Mouse (Mus musculus) midbrain, postnatal 0 days (tissue): Measurements from ENCODE around the gene Plcz1. TPM values are rescaled to one million over a fixed set of nuclear protein-coding genes. Genes with fewer than 3 reads are reported as not detected.

ENCODE experiments used
- ATAC-seq: fragments of 200-750 bp; cut with Nextera tagmentation; 2 replicates; pipeline ENCODE4 v1.8.0; 2017; ENCODE audit warnings: moderate number of reproducible peaks, mild to moderate bottlenecking, moderate TSS enrichment, moderate library complexity; ENCODE audit not compliant: low FRiP score
- DNase-seq: peaks from one replicate; pipeline ENCODE4 v3.0.0-alpha.2; 2015; ENCODE audit warnings: low spot score
- H3K27ac ChIP-seq: fragments of 300-500 bp; sonication (generic); 2 replicates; pipeline ENCODE4 v1.5.1; 2014; ENCODE audit warnings: low read depth, mild to moderate bottlenecking, low read length, mixed read lengths
- H3K27me3 ChIP-seq: fragments of 300-500 bp; sonication (generic); 2 replicates; pipeline ENCODE4 v1.6.1; 2014; ENCODE audit warnings: low read length, control low read depth, mixed read lengths; ENCODE audit not compliant: insufficient read depth
- H3K36me3 ChIP-seq: fragments of 300-500 bp; sonication (generic); 2 replicates; pipeline ENCODE4 v1.6.1; 2014; ENCODE audit warnings: low read length, control low read depth, mixed read lengths; ENCODE audit not compliant: insufficient read depth
- H3K4me1 ChIP-seq: fragments of 300-500 bp; sonication (generic); 2 replicates; pipeline ENCODE4 v1.6.1; 2014; ENCODE audit warnings: mild to moderate bottlenecking, control low read depth, antibody characterized with exemption, low read length, mixed read lengths; ENCODE audit not compliant: insufficient read depth
- H3K4me2 ChIP-seq: fragments of 300-500 bp; sonication (generic); 2 replicates; pipeline ENCODE4 v1.6.1; 2014; ENCODE audit warnings: low read depth, mild to moderate bottlenecking, low read length, mixed read lengths; ENCODE audit not compliant: poor library complexity, severe bottlenecking
- H3K4me3 ChIP-seq: fragments of 300-500 bp; sonication (generic); 2 replicates; pipeline ENCODE4 v1.5.1; 2014; ENCODE audit warnings: low read depth, mild to moderate bottlenecking, low read length, moderate library complexity
- H3K9ac ChIP-seq: fragments of 300-500 bp; sonication (generic); replicated peaks from 2 replicates; pipeline ENCODE4 v1.6.1; 2014; ENCODE audit warnings: mild to moderate bottlenecking, low read length, moderate library complexity, mixed read lengths; ENCODE audit not compliant: poor library complexity, severe bottlenecking
- H3K9me3 ChIP-seq: fragments of 300-500 bp; sonication (generic); 2 replicates; pipeline ENCODE4 v1.6.1; 2016; ENCODE audit warnings: low read length, control low read depth
- CTCF ChIP-seq: IDR thresholded peaks from 2 replicates; pipeline ENCODE4 v1.5.1; 2016; ENCODE audit warnings: antibody characterized with exemption, mild to moderate bottlenecking
- WGBS: fragments of 180-500 bp; shearing (Covaris S2); extraction: QIAGEN DNeasy Blood & Tissue Kit; methylation state at CpG from one replicate; pipeline ENCODE4 v1.1.7; 2014; 5-methylcytosine and 5-hydroxymethylcytosine counted together
- polyA plus RNA-seq: library from polyadenylated mRNA; unstranded; fragments of >200 nt; fragmentation: Nextera tagmentation; extraction: Ambion mirVana; gene quantifications from 2 replicates; pipeline ENCODE4 v1.2.1, GENCODE M21; 2015
- total RNA-seq: library from RNA; depleted of rRNA; stranded (reverse); fragments of >200 nt; gene quantifications from 2 replicates; pipeline ENCODE4 v1.2.3, GENCODE M21; 2014; rRNA removed

Plcz1 gene
- 0.77 TPM in 1 of 2 replicates, not detected in the other for total RNA-seq
- 0.69 and 0.88 TPM in 2 replicates for polyA plus RNA-seq

GRCm38 (mm10) chr6:140041357-140041756 lies at the start of gene Plcz1:
Plcz1 (minus strand) TSS chr6:140041457.
- Histone ChIP-seq H3K4me1 (no peaks in the 10 kb centered on the region), H3K9me3 (no peaks in the 10 kb centered on the region), H3K36me3 (no peaks in the 10 kb centered on the region), H3K9ac (no peak within 1 kb of the TSS), H3K27ac (no peak within 1 kb of the TSS), H3K4me3 (no peak within 1 kb of the TSS), H3K27me3 (no peaks in the 10 kb centered on the region), H3K4me2 (no peak within 1 kb of the TSS)
- ATAC-seq (no peak), DNase-seq (no peak)
- 93% methylated on average over 5 of the region's 5 CpGs for WGBS
- no peak for TF ChIP-seq CTCF

- DNase-seq: no peak
- H3K4me2 ChIP-seq: no peak overlapping the region
- TF ChIP-seq CTCF: no peak
Measured at GRCm38 (mm10) chr6:140089855-140090254, 48.6 kb upstream of the Plcz1 start.

GRCm38 (mm10) chr6:140081739-140082138 lies 40.5 kb upstream of the Plcz1 start:
- TF ChIP-seq CTCF: peak; percentile 36
- Histone ChIP-seq H3K9ac (no peak overlapping the region), H3K4me3 (no peak overlapping the region), H3K4me1 (no peaks in the 10 kb centered on the region), H3K36me3 (no peaks in the 10 kb centered on the region), H3K27me3 (no peaks in the 10 kb centered on the region), H3K4me2 (no peak overlapping the region), H3K27ac (no peak overlapping the region), H3K9me3 (no peaks in the 10 kb centered on the region)
- no peak for ATAC-seq
- no peak for DNase-seq
- 81% methylated on average over 3 of the region's 3 CpGs for WGBS

More at GRCm38 (mm10) chr6:140089855-140090254, 48.6 kb upstream of the Plcz1 start:
- Histone ChIP-seq H3K9ac (no peak overlapping the region), H3K4me1 (no peaks in the 10 kb centered on the region), H3K9me3 (no peaks in the 10 kb centered on the region), H3K36me3 (no peaks in the 10 kb centered on the region), H3K4me3 (no peak overlapping the region), H3K27ac (no peak overlapping the region), H3K27me3 (no peaks in the 10 kb centered on the region)
- ATAC-seq: no peak
- WGBS: 91% methylated on average over 5 of the region's 5 CpGs

- Histone ChIP-seq H3K36me3 (no peaks in the 10 kb centered on the region), H3K4me3 (no peak overlapping the region), H3K9me3 (no peaks in the 10 kb centered on the region), H3K27ac (no peak overlapping the region), H3K9ac (no peak overlapping the region), H3K4me2 (no peak overlapping the region), H3K27me3 (no peaks in the 10 kb centered on the region), H3K4me1 (no peaks in the 10 kb centered on the region)
- 88% methylated on average over 7 of the region's 7 CpGs for WGBS
- DNase-seq (no peak), ATAC-seq (no peak)
- no peak for TF ChIP-seq CTCF
Measured at GRCm38 (mm10) chr6:140080933-140081332, 39.7 kb upstream of the Plcz1 start.

GRCm38 (mm10) chr6:140069177-140069576 lies 27.9 kb upstream of the Plcz1 start:
- WGBS: 75% methylated on average over 8 of the region's 8 CpGs
- Histone ChIP-seq H3K36me3 (no peaks in the 10 kb centered on the region), H3K4me3 (no peak overlapping the region), H3K9me3 (no peaks in the 10 kb centered on the region), H3K27ac (no peak overlapping the region), H3K4me2 (no peak overlapping the region), H3K27me3 (no peaks in the 10 kb centered on the region), H3K9ac (no peak overlapping the region), H3K4me1 (no peaks in the 10 kb centered on the region)
- ATAC-seq (no peak), DNase-seq (no peak)
- TF ChIP-seq CTCF: no peak

- Histone ChIP-seq H3K4me3 (no peak overlapping the region), H3K4me1 (no peaks in the 10 kb centered on the region), H3K9me3 (no peaks in the 10 kb centered on the region), H3K4me2 (no peak overlapping the region), H3K27me3 (no peaks in the 10 kb centered on the region), H3K9ac (no peak overlapping the region), H3K27ac (no peak overlapping the region), H3K36me3 (no peaks in the 10 kb centered on the region)
- TF ChIP-seq CTCF: no peak
- DNase-seq (peak; percentile 23), ATAC-seq (no peak)
- WGBS: 70% methylated on average over 5 of the region's 5 CpGs
Measured at GRCm38 (mm10) chr6:140054271-140054928, 13.1 kb upstream of the Plcz1 start.
